Mouse (Mus musculus) liver, embryonic 16.5 days (tissue): ENCODE measurements at regions not wholly inside any gene's neighbourhood (a gene's known extent, or its start where the extent isn't known, plus 50 kb on each side); places are given as distances from the start of the nearest gene placed in this dataset.
A peak's percentile ranks its signal among the peaks of the same experiment; 100 is the strongest.

Experiments
- ATAC-seq: fragments of 200-750 bp; cut with Nextera tagmentation; 2 replicates; pipeline ENCODE4 v1.8.0; 2017; ENCODE audit warnings: low read depth, mild to moderate bottlenecking, moderate number of reproducible peaks, moderate library complexity
- H3K27ac ChIP-seq: fragments of 300-500 bp; sonication (generic); 2 replicates; pipeline ENCODE4 v1.5.1; 2014; ENCODE audit warnings: mild to moderate bottlenecking, low read length
- H3K27me3 ChIP-seq: fragments of 300-500 bp; sonication (generic); 2 replicates; pipeline ENCODE4 v1.6.1; 2014; ENCODE audit warnings: low read depth, low read length, mixed read lengths; ENCODE audit not compliant: control insufficient read depth, insufficient read depth
- H3K36me3 ChIP-seq: fragments of 300-500 bp; sonication (generic); 2 replicates; pipeline ENCODE4 v1.6.1; 2014; ENCODE audit warnings: mild to moderate bottlenecking; ENCODE audit not compliant: control insufficient read depth, insufficient read depth
- H3K4me1 ChIP-seq: fragments of 300-500 bp; sonication (generic); 2 replicates; pipeline ENCODE4 v1.6.1; 2014; ENCODE audit warnings: low read depth, low read length, mixed read lengths; ENCODE audit not compliant: control insufficient read depth
- H3K4me2 ChIP-seq: fragments of 300-500 bp; sonication (generic); 2 replicates; pipeline ENCODE4 v1.6.1; 2014; ENCODE audit warnings: low read depth, low read length, mixed read lengths
- H3K4me3 ChIP-seq: fragments of 300-500 bp; sonication (generic); 2 replicates; pipeline ENCODE4 v1.5.1; 2014; ENCODE audit warnings: low read depth, mild to moderate bottlenecking, low read length
- H3K9ac ChIP-seq: fragments of 300-500 bp; sonication (generic); 2 replicates; pipeline ENCODE4 v1.6.1; 2014; ENCODE audit warnings: low read depth, low read length
- H3K9me3 ChIP-seq: fragments of 300-500 bp; sonication (generic); replicated peaks from 2 replicates; pipeline ENCODE4 v1.6.1; 2016; ENCODE audit warnings: low read length; ENCODE audit not compliant: control insufficient read depth
- WGBS: fragments of 180-500 bp; shearing (Covaris S2); extraction: QIAGEN DNeasy Blood & Tissue Kit; methylation state at CpG from one replicate; pipeline ENCODE4 v1.1.7; 2014; ENCODE audit not compliant: insufficient replicate concordance; 5-methylcytosine and 5-hydroxymethylcytosine counted together

DNA sequence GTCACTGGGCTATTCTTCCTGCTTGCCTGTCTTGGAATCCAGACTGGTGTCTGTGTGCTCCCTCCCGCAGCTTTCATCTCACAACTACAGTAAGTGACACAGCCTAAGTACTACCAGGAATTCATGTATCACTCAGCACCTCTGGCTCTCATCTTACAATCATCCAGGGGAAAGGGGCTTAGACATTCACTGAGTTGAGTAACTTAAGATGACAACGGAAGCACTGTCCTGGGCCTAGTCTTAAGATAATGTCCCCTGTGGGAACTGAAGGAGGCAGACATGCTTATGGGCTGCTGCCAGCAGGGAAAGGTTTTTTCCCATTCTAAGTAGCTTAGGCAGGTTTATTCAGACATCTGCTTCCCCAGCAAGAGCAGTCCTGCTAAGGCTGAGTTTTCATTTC is 377.4 kb upstream of the Rag2 start:
- H3K4me1 ChIP-seq, result no peaks in the 10 kb centered on the region
- H3K27me3 ChIP-seq, result no peaks in the 10 kb centered on the region
- H3K9ac ChIP-seq, result no peak overlapping the region
- H3K9me3 ChIP-seq, result no peaks in the 10 kb centered on the region
- no peak overlapping the region for H3K27ac ChIP-seq
- ATAC-seq, result no peak
- no peaks in the 10 kb centered on the region for H3K36me3 ChIP-seq
- H3K4me2 ChIP-seq, result no peak overlapping the region
- WGBS, result 66% methylated on average over 2 of the region's 2 CpGs
- no peak overlapping the region for H3K4me3 ChIP-seq

DNA sequence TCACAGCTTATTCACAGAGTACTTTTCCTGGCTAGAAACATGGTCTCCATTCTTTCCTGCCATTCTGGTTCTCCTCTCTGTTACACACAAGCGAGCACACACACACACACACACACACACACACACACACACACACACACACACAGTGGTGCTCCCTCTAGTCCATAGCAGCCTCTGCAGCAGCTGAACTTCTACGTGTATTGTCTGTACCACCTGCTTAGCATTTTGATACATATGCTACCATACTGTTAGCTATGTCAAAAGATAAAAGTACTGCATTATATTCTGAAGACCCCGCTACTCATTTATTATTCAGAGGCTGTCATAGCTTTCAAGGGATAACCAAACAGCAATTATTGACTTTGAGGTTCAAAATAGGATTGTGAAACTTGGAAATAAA is 372.3 kb upstream of the Rag2 start:
- Histone ChIP-seq H3K27me3 (no peaks in the 10 kb centered on the region), H3K27ac (no peak overlapping the region), H3K36me3 (no peaks in the 10 kb centered on the region), H3K9me3 (no peaks in the 10 kb centered on the region), H3K4me3 (no peak overlapping the region), H3K9ac (no peak overlapping the region), H3K4me2 (no peak overlapping the region), H3K4me1 (no peaks in the 10 kb centered on the region)
- ATAC-seq, result no peak
- 52% methylated on average over 3 of the region's 3 CpGs for WGBS

DNA sequence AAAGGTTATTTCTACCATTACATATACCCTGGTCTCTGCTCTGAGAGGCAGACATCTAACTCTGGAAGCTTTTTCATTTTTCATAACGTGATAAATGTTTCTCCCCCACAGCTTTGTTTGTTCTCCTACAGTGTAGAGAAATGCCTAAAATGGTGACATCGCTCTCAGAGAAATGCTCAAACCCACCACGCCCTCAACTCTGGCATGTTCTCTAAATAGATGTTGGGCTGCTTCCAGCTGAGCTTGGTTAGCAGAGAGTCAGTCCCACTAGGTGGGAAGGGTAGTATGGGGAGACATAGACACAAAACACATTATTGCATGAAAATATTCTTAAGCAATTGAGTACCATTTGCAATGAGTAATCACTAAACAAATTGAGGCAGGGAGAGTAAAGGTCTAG is 368.1 kb upstream of the Rag2 start:
- H3K4me3 ChIP-seq, result no peak overlapping the region
- H3K4me1 ChIP-seq, result no peaks in the 10 kb centered on the region
- H3K9ac ChIP-seq, result no peak overlapping the region
- WGBS, result 52% methylated on average over 3 of the region's 3 CpGs
- H3K9me3 ChIP-seq, result no peaks in the 10 kb centered on the region
- no peaks in the 10 kb centered on the region for H3K27me3 ChIP-seq
- H3K4me2 ChIP-seq, result no peak overlapping the region
- no peaks in the 10 kb centered on the region for H3K36me3 ChIP-seq
- H3K27ac ChIP-seq, result no peak overlapping the region
- ATAC-seq, result no peak

DNA sequence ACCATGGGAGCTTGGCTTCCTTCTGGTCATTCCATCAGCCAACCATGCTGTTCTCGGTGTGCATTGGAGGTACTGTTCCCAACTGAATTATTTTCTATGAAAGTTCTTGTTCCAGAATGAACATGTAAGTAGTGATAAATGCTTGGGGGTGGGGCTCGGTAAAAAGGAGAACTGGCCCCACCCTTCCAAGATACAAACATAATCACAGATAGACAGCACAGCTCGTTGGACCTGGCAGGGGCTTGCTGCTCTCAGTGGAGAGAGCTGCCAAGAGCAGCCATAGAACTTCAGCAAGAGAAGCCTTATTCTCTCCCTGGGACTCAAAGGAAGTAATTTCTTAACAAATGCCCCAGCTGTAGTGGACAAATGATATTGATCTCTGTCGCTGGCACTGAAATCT is 360.6 kb upstream of the Rag2 start:
- no peak for ATAC-seq
- Histone ChIP-seq H3K4me3 (no peak overlapping the region), H3K27ac (no peak overlapping the region), H3K27me3 (no peaks in the 10 kb centered on the region), H3K36me3 (no peaks in the 10 kb centered on the region), H3K4me1 (no peaks in the 10 kb centered on the region), H3K9ac (no peak overlapping the region), H3K9me3 (no peaks in the 10 kb centered on the region), H3K4me2 (no peak overlapping the region)
- 37% methylated on average over 4 of the region's 4 CpGs for WGBS

DNA sequence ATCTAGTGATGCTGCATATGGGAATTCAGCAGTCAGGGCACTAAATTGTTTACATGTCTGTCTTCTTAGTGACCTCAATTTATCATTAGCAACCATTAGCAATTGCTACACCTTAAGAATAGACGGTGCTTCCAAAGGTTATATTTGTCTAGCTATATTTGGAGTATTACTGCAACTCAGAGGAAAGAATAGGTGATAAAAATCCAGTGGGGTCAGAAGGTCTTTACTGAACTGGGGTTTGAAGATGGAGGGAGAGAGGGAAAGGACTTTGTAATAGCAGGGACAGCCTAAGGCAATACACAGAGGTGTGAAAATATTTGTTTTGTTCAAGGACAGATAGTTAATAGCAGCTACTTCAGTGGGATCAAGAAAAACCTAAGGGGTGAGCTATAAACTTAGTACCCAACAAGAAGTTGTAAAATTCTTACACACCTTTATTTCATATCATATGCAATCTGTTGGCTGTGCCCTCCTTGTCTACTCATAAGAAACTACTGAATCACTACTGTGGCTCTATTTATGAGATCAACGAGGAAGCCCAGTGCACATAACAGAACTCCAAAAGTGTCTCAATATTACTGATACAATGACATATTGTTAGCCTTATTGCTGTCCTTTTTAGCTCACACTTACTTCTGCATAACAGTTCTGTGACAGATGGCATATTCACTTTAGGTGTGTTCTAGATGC is 357.7 kb upstream of the Rag2 start:
- H3K9ac ChIP-seq, result no peak overlapping the region
- H3K27me3 ChIP-seq, result no peaks in the 10 kb centered on the region
- H3K4me2 ChIP-seq, result no peak overlapping the region
- H3K27ac ChIP-seq, result no peak overlapping the region
- no peaks in the 10 kb centered on the region for H3K4me1 ChIP-seq
- no peak for ATAC-seq
- no peaks in the 10 kb centered on the region for H3K9me3 ChIP-seq
- H3K4me3 ChIP-seq, result no peak overlapping the region
- WGBS, result 57% methylated on average over 2 of the region's 2 CpGs
- no peaks in the 10 kb centered on the region for H3K36me3 ChIP-seq

DNA sequence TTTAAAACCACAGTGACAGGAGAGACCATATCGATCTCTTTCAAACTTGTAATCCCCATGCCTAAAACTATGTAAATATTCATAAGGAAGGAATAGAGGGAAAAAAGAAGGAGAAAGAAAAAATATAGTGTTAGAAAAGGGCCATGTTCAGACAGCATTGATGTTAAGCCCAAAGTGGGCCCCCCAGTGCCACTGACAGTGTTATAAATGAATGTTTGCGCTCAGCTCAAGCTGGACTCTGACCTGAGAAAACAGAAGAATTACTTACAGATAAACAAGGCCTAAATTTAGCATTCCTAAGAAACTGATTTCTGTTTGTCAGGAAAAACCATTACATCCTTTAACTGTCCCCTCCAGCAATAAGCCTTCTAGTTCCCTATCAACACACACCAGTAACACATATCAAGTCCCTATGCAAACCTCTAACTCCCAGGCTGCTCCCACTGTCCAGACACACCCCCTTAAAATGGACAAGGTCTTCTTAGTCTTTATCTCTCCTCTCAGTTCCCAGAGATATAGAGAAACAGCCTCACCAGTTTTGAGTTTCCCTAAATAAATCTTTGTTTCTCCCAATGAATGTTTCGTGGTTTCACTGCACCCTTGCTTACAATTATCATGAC is 350.4 kb upstream of the Rag2 start:
- peaks cover 2% of the 10 kb centered on the region; the same call in 1 of the 2 replicates for H3K4me1 ChIP-seq
- H3K27me3 ChIP-seq, result no peaks in the 10 kb centered on the region
- 39% methylated on average over 3 of the region's 3 CpGs for WGBS
- no peak; the same call in 1 of the 2 replicates for ATAC-seq
- no peak overlapping the region for H3K9ac ChIP-seq
- H3K4me3 ChIP-seq, result no peak overlapping the region
- H3K9me3 ChIP-seq, result no peaks in the 10 kb centered on the region
- no peak overlapping the region for H3K27ac ChIP-seq
- no peak overlapping the region for H3K4me2 ChIP-seq
- no peaks in the 10 kb centered on the region for H3K36me3 ChIP-seq

DNA sequence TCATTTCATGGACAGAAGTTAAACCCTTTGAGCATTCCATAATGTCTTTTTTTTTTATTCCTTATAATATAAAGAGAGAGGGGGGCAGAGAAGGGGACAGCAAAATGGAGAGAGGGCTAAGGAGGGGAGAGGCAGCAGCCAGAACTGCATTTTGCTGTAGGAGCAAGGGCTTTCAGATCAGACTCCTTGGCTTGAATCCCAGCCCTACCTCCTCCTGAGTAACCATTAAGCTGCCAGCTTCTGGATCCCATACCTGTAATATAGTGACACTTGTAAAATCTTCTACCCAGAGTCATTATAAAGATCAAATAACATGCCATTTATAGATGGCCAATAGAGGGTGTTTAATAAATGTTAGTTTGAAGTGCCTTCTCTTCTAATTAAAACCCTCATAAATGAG is 339.6 kb upstream of the Rag2 start:
- Histone ChIP-seq H3K4me2 (no peak overlapping the region), H3K9ac (no peak overlapping the region), H3K36me3 (no peaks in the 10 kb centered on the region), H3K4me1 (no peaks in the 10 kb centered on the region), H3K9me3 (no peaks in the 10 kb centered on the region), H3K4me3 (no peak overlapping the region), H3K27ac (no peak overlapping the region), H3K27me3 (no peaks in the 10 kb centered on the region)
- ATAC-seq, result no peak

DNA sequence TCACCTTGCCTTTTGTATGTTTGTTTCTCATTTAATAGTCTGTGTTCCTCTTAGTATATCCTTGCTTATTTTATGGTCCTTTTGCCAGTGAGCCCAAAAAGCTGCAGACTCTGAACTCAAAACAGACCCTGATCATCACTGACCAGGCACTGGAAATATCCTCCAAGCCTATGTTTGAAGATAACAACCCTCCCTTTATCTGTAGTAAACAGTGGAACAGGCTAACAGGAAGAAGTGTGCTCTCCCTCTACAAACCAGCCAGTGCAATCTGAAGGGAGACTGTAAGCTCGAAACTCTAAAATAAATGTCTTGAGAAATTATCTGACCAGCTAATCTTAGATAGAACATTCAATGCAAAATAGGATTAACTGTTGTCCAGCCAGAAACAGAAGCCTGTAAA is 336.4 kb upstream of the Rag2 start:
- Histone ChIP-seq H3K9me3 (no peaks in the 10 kb centered on the region), H3K9ac (no peak overlapping the region), H3K4me1 (no peaks in the 10 kb centered on the region), H3K4me3 (no peak overlapping the region), H3K36me3 (no peaks in the 10 kb centered on the region), H3K27me3 (no peaks in the 10 kb centered on the region), H3K27ac (no peak overlapping the region), H3K4me2 (no peak overlapping the region)
- ATAC-seq, result peak; percentile 77
- 18% methylated on average over 1 of the region's 1 CpGs for WGBS

DNA sequence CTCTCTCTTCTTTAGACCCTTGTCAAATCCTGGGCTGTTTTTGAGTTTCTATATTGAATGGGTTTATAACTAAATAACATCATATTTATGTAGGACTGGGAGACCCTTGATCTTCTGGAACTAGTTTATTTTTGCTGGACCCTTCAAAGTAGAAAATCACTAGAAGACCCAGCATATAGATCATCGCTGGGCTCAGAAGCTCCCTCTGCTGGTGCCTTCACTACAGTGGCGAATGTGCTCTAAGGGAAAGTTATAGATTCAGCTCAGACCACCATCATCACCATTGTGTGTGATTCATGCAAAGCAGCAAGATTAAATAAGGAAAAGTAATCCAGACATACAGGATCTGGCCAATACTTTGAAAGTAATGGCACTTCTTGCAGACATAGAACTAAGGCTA is 335.4 kb upstream of the Rag2 start:
- Histone ChIP-seq H3K9me3 (no peaks in the 10 kb centered on the region), H3K27ac (no peak overlapping the region), H3K36me3 (no peaks in the 10 kb centered on the region), H3K4me1 (no peaks in the 10 kb centered on the region), H3K9ac (no peak overlapping the region), H3K4me2 (no peak overlapping the region), H3K27me3 (no peaks in the 10 kb centered on the region), H3K4me3 (no peak overlapping the region)
- ATAC-seq, result no peak
- 37% methylated on average over 2 of the region's 2 CpGs for WGBS
